Mouse (Mus musculus): ENCODE data around the gene Slc35g3. TPM values are rescaled to one million over a fixed set of nuclear protein-coding genes. Genes with fewer than 3 reads are reported as not detected.
A peak's percentile ranks its signal among the peaks of the same experiment; 100 is the strongest.

The Slc35g3 gene
- polyA plus RNA-seq (2016; fragmentation: Nextera tagmentation; extraction: Ambion mirVana): 0.33 TPM in 2 replicates

- ATAC-seq (ENCODE audit: insufficient number of reproducible peaks, low FRiP score): no peak
- H3K9me3 ChIP-seq (replicated peaks): no peaks in the 10 kb centered on the region
- no peaks in the 10 kb centered on the region for H3K27me3 ChIP-seq (replicated peaks)
- H3K36me3 ChIP-seq: no peaks in the 10 kb centered on the region
- no peak within 1 kb of the TSS for H3K4me2 ChIP-seq
- WGBS: 53% methylated on average over 1 of the region's 1 CpGs
- H3K4me1 ChIP-seq (replicated peaks): peaks cover 31% of the 10 kb centered on the region
- no peak within 1 kb of the TSS for H3K4me3 ChIP-seq
- no peak within 1 kb of the TSS for H3K9ac ChIP-seq
- H3K27ac ChIP-seq (ENCODE audit: poor library complexity, severe bottlenecking): no peak within 1 kb of the TSS
These were observed at the start of gene Slc35g3 for GRCm38 (mm10) chr11:69761868-69762267. Gene Slc35g3 (minus strand): TSS chr11:69761968.

DNA sequence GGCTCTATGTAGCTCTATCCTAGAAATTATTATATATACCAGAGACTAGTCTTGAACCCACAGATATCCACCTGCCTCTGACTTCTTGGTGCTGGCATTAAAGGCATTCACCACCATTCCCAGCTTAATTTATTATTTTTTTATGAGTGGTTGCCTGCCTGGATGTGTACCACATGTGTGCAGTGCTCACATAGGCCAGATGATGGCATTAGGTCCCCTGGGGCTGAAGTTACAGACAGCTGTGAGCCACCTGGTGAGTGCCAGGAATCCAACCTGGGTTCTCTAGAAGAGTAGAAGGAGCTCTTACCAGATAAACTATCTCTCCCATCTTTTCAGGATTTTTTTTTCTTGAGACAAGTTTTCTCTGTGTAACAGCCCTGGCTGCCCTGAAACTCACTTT, 48.5 kb upstream of the Slc35g3 start:
- no peak overlapping the region for H3K9ac ChIP-seq

GRCm38 (mm10) chr11:69807641-69808040, 45.9 kb upstream of the Slc35g3 start:
- H3K9ac ChIP-seq: no peak overlapping the region
- H3K4me1 ChIP-seq (replicated peaks): peaks cover 20% of the 10 kb centered on the region
- H3K27me3 ChIP-seq (replicated peaks): peaks cover 16% of the 10 kb centered on the region
- no peaks in the 10 kb centered on the region for H3K36me3 ChIP-seq
- no peak overlapping the region for H3K4me2 ChIP-seq
- no peak overlapping the region for H3K27ac ChIP-seq (ENCODE audit: poor library complexity, severe bottlenecking)
- 0 out of 2 replicates have a peak, but pooled peaks cover 3% of the 10 kb centered on the region for H3K9me3 ChIP-seq (replicated peaks)
- no peak for ATAC-seq (ENCODE audit: insufficient number of reproducible peaks, low FRiP score)
- no peak overlapping the region for H3K4me3 ChIP-seq
- WGBS: 68% methylated on average over 2 of the region's 2 CpGs

More for the DNA sequence above, 48.5 kb upstream of the Slc35g3 start:
- no peaks in the 10 kb centered on the region for H3K36me3 ChIP-seq
- H3K27ac ChIP-seq (ENCODE audit: poor library complexity, severe bottlenecking): no peak overlapping the region
- H3K4me3 ChIP-seq: no peak overlapping the region
- H3K27me3 ChIP-seq (replicated peaks): peaks cover 12% of the 10 kb centered on the region
- no peak overlapping the region for H3K4me2 ChIP-seq
- H3K9me3 ChIP-seq (replicated peaks): 0 out of 2 replicates have a peak, but pooled peaks cover 3% of the 10 kb centered on the region
- H3K4me1 ChIP-seq (replicated peaks): no peaks in the 10 kb centered on the region
- no peak for ATAC-seq (ENCODE audit: insufficient number of reproducible peaks, low FRiP score)

DNA sequence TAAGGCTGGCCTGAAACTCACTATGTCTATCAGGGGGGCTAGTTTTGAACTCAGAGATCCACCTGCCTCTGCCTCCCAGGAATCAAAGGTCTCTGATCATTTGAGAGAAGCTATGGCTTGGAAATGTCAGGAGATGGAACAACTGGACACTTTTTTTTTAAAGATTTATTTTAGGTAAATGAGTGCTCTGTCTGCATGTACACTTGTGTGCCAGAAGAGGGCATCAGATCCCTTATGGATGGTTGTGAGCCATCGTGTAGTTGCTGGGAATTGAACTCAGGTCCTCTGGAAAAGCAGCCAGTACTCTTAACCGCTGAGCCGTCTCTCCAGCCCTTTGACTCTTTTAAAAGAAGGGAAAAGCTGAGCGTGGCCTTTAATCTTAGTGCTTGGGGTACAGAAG, 44.6 kb upstream of the Slc35g3 start:
- ATAC-seq (ENCODE audit: insufficient number of reproducible peaks, low FRiP score): no peak
- Histone ChIP-seq H3K4me1 (replicated peaks) (peaks cover 31% of the 10 kb centered on the region), H3K4me2 (no peak overlapping the region), H3K9ac (no peak overlapping the region), H3K4me3 (no peak overlapping the region), H3K27ac (ENCODE audit: poor library complexity, severe bottlenecking) (no peak overlapping the region), H3K9me3 (replicated peaks) (0 out of 2 replicates have a peak, but pooled peaks cover 3% of the 10 kb centered on the region), H3K36me3 (no peaks in the 10 kb centered on the region), H3K27me3 (replicated peaks) (peaks cover 27% of the 10 kb centered on the region)
- WGBS: 77% methylated on average over 4 of the region's 4 CpGs

DNA sequence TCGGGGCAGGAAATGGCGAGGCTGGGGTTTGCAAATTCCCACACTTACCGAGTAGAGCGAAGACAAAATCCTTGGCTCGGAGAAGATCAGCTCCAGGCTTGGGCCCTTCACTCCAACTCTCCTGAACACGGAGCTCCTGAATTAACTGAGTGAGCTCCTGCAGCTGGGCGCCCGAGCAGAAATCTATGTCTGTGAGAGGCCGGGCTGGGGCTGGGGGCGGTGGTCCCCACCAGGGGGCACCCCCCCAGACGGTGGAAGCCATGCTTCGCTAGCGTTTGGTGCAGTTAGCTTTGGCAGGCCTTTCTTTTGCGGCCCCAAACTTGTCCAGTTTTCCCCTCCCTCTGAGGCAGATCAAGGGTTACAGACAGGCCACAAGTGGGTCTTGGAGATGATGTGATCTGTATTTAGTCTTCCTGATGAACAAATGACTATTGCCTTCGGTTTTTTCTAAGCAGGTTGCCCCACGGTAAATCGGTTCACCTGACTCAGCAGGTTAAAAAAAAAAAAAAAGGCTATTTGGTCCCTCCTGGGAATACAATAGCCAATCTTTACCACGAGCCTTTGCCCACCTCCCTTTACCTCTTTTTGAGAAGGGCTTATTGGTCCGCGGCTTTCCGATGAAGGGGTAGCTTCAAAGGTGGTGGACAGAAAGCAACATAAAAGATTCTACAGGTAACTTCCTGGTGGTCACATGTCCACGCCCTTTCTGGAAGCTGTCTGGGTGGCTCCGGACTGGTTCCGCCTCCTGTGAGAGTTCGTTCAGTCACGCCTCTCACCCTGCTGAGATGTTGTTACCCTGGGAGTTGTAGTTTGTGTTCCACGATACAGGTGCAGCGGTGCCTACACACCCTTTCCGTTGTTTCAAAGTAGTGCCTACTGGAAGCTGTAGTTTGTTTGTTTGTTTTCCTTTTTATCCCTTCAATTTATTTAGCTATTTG, 43.5 kb upstream of the Slc35g3 start, which contains the start of gene Tmem102:
Tmem102 (minus strand) TSS at position 653 of the 938 bp plus-strand sequence.
- Histone ChIP-seq H3K4me2 (peak within 1 kb of the TSS; percentile 89), H3K36me3 (no peaks in the 10 kb centered on the region), H3K27me3 (replicated peaks) (peaks cover 38% of the 10 kb centered on the region), H3K27ac (ENCODE audit: poor library complexity, severe bottlenecking) (no peak within 1 kb of the TSS), H3K9ac (peak within 1 kb of the TSS; percentile 53), H3K4me1 (replicated peaks) (peaks cover 43% of the 10 kb centered on the region), H3K9me3 (replicated peaks) (0 out of 2 replicates have a peak, but pooled peaks cover 3% of the 10 kb centered on the region), H3K4me3 (peak within 1 kb of the TSS; percentile 62)
- ATAC-seq (ENCODE audit: insufficient number of reproducible peaks, low FRiP score): no peak
- 7% methylated on average over 29 of the region's 29 CpGs for WGBS

DNA sequence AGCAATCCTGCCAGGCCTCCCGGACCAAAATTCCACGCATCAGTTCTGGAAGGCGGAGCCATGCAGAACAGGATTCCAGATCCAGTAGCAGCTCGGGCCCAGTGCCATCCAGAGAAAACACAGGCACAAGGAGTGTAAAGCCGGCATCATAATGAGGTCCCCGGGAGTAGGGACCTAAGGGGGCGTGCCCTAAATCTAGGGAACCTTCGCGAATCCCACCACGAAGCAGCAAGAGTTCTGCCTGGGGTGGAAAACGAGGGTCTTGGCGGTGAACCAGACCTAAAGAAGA, 42.8 kb upstream of the Slc35g3 start:
- Histone ChIP-seq H3K4me3 (peak overlapping the region; percentile 62), H3K9me3 (replicated peaks) (0 out of 2 replicates have a peak, but pooled peaks cover 3% of the 10 kb centered on the region), H3K27me3 (replicated peaks) (peaks cover 41% of the 10 kb centered on the region), H3K27ac (ENCODE audit: poor library complexity, severe bottlenecking) (no peak overlapping the region), H3K4me2 (peak overlapping the region; percentile 89), H3K9ac (peak overlapping the region; percentile 53), H3K4me1 (replicated peaks) (peaks cover 49% of the 10 kb centered on the region), H3K36me3 (no peaks in the 10 kb centered on the region)
- no peak for ATAC-seq (ENCODE audit: insufficient number of reproducible peaks, low FRiP score)
- WGBS: 6% methylated on average over 12 of the region's 12 CpGs

DNA sequence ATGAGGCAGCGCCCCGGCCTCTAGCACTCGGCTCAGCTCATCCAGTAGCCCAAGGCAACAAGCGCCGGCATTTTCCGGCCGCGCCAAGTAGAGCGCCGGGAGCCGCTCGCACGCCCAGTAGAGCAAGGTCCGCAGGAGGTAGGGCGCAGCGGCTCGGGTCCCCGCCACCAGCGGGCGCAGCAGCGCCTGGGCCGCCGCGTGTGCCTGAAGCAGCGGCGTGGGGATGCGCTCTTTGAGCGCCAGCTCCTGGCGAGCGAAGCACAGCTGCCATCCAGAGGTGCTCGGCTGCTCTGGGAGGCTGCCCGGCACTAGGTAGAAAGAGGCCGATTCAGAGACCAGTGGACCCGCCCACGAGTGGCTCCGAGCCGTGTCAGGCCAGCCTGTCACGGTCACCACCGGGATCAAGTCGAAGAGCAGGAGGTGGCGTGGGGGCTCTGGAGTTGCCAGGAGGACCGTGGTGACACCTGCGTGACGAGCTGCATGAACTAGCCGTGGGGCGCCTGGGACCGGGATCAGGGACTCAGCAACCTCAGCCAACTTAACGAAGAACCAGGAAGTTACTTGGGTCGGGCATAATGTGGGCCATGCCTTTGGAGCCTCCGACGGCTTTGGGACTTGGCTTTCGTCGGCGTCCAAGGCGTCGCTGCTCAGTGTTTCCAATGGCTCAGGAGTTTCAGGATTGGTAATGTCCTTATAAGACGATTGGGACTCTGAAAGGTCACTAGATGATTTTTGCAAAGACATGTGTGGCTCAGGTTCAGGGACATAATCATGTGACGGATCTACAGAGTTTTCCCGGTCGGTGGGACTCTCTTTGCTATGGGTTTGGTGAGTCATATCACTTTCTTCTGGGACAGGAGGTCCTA, 42.3 kb upstream of the Slc35g3 start:
- Histone ChIP-seq H3K9ac (peak overlapping the region; percentile 81), H3K4me2 (peak overlapping the region; percentile 89), H3K4me1 (replicated peaks) (peaks cover 54% of the 10 kb centered on the region), H3K36me3 (no peaks in the 10 kb centered on the region), H3K27ac (ENCODE audit: poor library complexity, severe bottlenecking) (no peak overlapping the region), H3K4me3 (peak overlapping the region; percentile 62), H3K9me3 (replicated peaks) (0 out of 2 replicates have a peak, but pooled peaks cover 3% of the 10 kb centered on the region), H3K27me3 (replicated peaks) (peaks cover 47% of the 10 kb centered on the region)
- peak; percentile 71 for ATAC-seq (ENCODE audit: insufficient number of reproducible peaks, low FRiP score)
- under 1% methylated on average over 60 of the region's 60 CpGs for WGBS

DNA sequence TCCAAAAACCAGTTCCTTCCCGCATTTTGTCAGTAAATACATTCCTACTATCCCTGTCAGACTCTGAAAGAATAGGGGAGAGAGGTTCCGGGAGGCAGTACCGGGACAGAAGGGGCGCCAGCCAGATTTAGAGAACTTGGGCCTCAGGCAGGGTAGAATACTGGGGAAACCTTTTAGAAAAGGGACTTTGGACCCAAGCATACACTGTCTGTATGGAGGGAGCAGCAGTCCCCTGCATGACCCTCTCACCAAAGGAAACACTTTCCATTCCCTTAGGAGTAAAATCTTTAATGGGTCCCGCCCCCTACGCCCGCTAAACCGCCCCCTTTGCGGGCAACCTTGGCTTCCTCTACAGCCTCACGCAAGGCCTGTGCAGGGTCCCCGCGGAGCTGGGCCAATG, 41.6 kb upstream of the Slc35g3 start:
- Histone ChIP-seq H3K27me3 (replicated peaks) (peaks cover 51% of the 10 kb centered on the region), H3K9me3 (replicated peaks) (0 out of 2 replicates have a peak, but pooled peaks cover 3% of the 10 kb centered on the region), H3K9ac (peak overlapping the region; percentile 81)

GRCm38 (mm10) chr11:69802648-69803105, 40.9 kb upstream of the Slc35g3 start:
- peak overlapping the region; percentile 62 for H3K4me3 ChIP-seq
- H3K4me2 ChIP-seq: peak overlapping the region; percentile 89
- peaks cover 57% of the 10 kb centered on the region for H3K27me3 ChIP-seq (replicated peaks)
- peaks cover 54% of the 10 kb centered on the region for H3K4me1 ChIP-seq (replicated peaks)
- peak; percentile 34 for ATAC-seq (ENCODE audit: insufficient number of reproducible peaks, low FRiP score)
- no peaks in the 10 kb centered on the region for H3K36me3 ChIP-seq
- H3K27ac ChIP-seq (ENCODE audit: poor library complexity, severe bottlenecking): peak overlapping the region; percentile 17; the same call in 1 of the 2 replicates
- 0 out of 2 replicates have a peak, but pooled peaks cover 3% of the 10 kb centered on the region for H3K9me3 ChIP-seq (replicated peaks)
- 1% methylated on average over 29 of the region's 33 CpGs for WGBS
- peak overlapping the region; percentile 81 for H3K9ac ChIP-seq

More for the DNA sequence above, 41.6 kb upstream of the Slc35g3 start:
- H3K4me1 ChIP-seq (replicated peaks): peaks cover 54% of the 10 kb centered on the region
- H3K4me3 ChIP-seq: peak overlapping the region; percentile 62
- peak overlapping the region; percentile 89 for H3K4me2 ChIP-seq
- ATAC-seq (ENCODE audit: insufficient number of reproducible peaks, low FRiP score): no peak
- no peaks in the 10 kb centered on the region for H3K36me3 ChIP-seq
- 4% methylated on average over 12 of the region's 12 CpGs for WGBS
- no peak overlapping the region for H3K27ac ChIP-seq (ENCODE audit: poor library complexity, severe bottlenecking)

GRCm38 (mm10) chr11:69801379-69801977, 39.7 kb upstream of the Slc35g3 start, which contains the start of gene Fgf11:
Gene Fgf11 (minus strand): TSS chr11:69801857.
- H3K27me3 ChIP-seq (replicated peaks): peaks cover 64% of the 10 kb centered on the region
- H3K9me3 ChIP-seq (replicated peaks): 0 out of 2 replicates have a peak, but pooled peaks cover under 1% of the 10 kb centered on the region
- H3K4me1 ChIP-seq (replicated peaks): peaks cover 54% of the 10 kb centered on the region
- H3K27ac ChIP-seq (ENCODE audit: poor library complexity, severe bottlenecking): peak within 1 kb of the TSS; percentile 49; the same call in 1 of the 2 replicates
- WGBS: 2% methylated on average over 25 of the region's 33 CpGs
- no peak for ATAC-seq (ENCODE audit: insufficient number of reproducible peaks, low FRiP score)
- peak within 1 kb of the TSS; percentile 89 for H3K4me2 ChIP-seq
- no peaks in the 10 kb centered on the region for H3K36me3 ChIP-seq
- H3K9ac ChIP-seq: peak within 1 kb of the TSS; percentile 81
- H3K4me3 ChIP-seq: peak within 1 kb of the TSS; percentile 62

Measured in heart, embryonic 12.5 days (tissue).